Mouse (Mus musculus): ENCODE results near the gene Frmd6.

DNA sequence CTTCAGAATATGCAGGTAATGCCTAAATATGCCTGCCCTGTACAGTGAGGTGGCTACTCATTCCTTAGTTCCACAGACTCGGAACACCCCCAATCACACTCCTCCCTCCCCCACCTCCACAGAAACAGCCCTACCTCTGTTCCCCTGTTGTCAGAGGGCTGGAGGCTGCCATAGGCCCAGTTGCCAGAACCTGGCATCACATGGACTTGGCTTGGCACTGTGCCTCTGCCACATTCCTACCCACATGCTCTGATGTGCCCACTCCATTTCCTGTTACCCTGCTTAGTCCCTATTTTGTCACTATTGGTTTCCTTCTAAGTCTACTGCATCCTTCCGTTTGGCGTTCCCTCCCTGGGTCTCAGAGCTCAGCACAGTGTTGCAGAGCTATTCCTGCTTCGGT is 56.5 kb downstream of the Frmd6 start:
- no peak for TF ChIP-seq E2F4 (IDR thresholded peaks at IDR 0.05; ENCODE audit: insufficient read depth)
- no peak for TF ChIP-seq USF1 (IDR thresholded peaks at IDR 0.05; ENCODE audit: low read depth)
- TF ChIP-seq POLR2AphosphoS2 (IDR thresholded peaks at IDR 0.05; ENCODE audit: insufficient read length, low read depth), result no peak
- TF ChIP-seq POLR2A (IDR thresholded peaks at IDR 0.05; ENCODE audit: insufficient read length, low read depth), result no peak
- TF ChIP-seq SRF (IDR thresholded peaks at IDR 0.05; ENCODE audit: control insufficient read depth, insufficient read length, low read depth), result no peak
